Mouse (Mus musculus): ENCODE data around the gene Nampt.

GRCm38 (mm10) chr12:32805559-32805958, 13.8 kb upstream of the Nampt start:
- TF ChIP-seq CTCF (IDR thresholded peaks at IDR 0.05; ENCODE audit: borderline replicate concordance, insufficient read depth, low read length): no peak
- no peak for TF ChIP-seq POLR2A (IDR thresholded peaks at IDR 0.05; ENCODE audit: low read depth, low read length)

Measured in embryonic fibroblast, embryonic 13.5 days (primary cell).